Mouse (Mus musculus): Measurements from ENCODE around the gene Zfp968.
"Not testable (repeated sequence)": the region's sequence is repeated elsewhere in the genome, so short reads cannot be mapped to it uniquely, and the experiment has no call there.

GRCm38 (mm10) chr2:175372136-175372535 is at the start of gene Zfp968:
- TF ChIP-seq MYOG (IDR thresholded peaks at IDR 0.05; ENCODE audit: control insufficient read depth in 1 of 3, insufficient read depth in 1 of 3, insufficient read length in 2 of 3, low read depth in 2 of 3); TCF3 (IDR thresholded peaks at IDR 0.05; ENCODE audit: insufficient read length, low read depth); TCF12 (IDR thresholded peaks at IDR 0.05; ENCODE audit: insufficient read depth, poor library complexity, severe bottlenecking); POLR2A (IDR thresholded peaks at IDR 0.05; ENCODE audit: insufficient read length, low read depth); POLR2AphosphoS2 (IDR thresholded peaks at IDR 0.05; ENCODE audit: insufficient read length, low read depth); MYOD1 (IDR thresholded peaks at IDR 0.05; ENCODE audit: control insufficient read depth in 1 of 3, insufficient read length in 2 of 3, low read depth in 2 of 3); E2F4 (IDR thresholded peaks at IDR 0.05; ENCODE audit: insufficient read depth); MAX (IDR thresholded peaks at IDR 0.05; ENCODE audit: low read depth); USF1 (IDR thresholded peaks at IDR 0.05; ENCODE audit: low read depth): not testable (repeated sequence)
